Mouse (Mus musculus) retina, embryonic 14.5 days (tissue): Measurements from ENCODE around the gene Spata18.

Experiments
- DNase-seq: peaks from one replicate; pipeline ENCODE4 v3.0.0-alpha.2; 2015; ENCODE audit warnings: low spot score

Spata18 gene

GRCm38 (mm10) chr5:73666695-73667094, 15.5 kb downstream of the Spata18 start:
- no peak for DNase-seq

GRCm38 (mm10) chr5:73667877-73668276, 16.7 kb downstream of the Spata18 start:
- no peak for DNase-seq

GRCm38 (mm10) chr5:73669386-73669785, 18.2 kb downstream of the Spata18 start:
- DNase-seq = no peak

- no peak for DNase-seq
These were observed 24.4 kb downstream of the Spata18 start for GRCm38 (mm10) chr5:73675604-73676003.

GRCm38 (mm10) chr5:73676626-73677025, 25.4 kb downstream of the Spata18 start:
- DNase-seq = no peak

GRCm38 (mm10) chr5:73683221-73683620, 32.0 kb downstream of the Spata18 start:
- DNase-seq = no peak

GRCm38 (mm10) chr5:73683706-73684409, 32.7 kb downstream of the Spata18 start:
- DNase-seq = peak; percentile 47

GRCm38 (mm10) chr5:73686149-73686548, 35.0 kb downstream of the Spata18 start:
- peak; percentile 73 for DNase-seq

- no peak for DNase-seq
These were observed 37.4 kb downstream of the Spata18 start for GRCm38 (mm10) chr5:73688576-73688975.

- no peak for DNase-seq
These were observed 39.0 kb downstream of the Spata18 start for GRCm38 (mm10) chr5:73690146-73690545.

GRCm38 (mm10) chr5:73691723-73692520, 40.7 kb downstream of the Spata18 start:
- peak; percentile 14 for DNase-seq

- DNase-seq = no peak
These were observed 42.6 kb downstream of the Spata18 start for GRCm38 (mm10) chr5:73693778-73694177.

- DNase-seq = no peak
These were observed 43.3 kb downstream of the Spata18 start for GRCm38 (mm10) chr5:73694254-73695015.

- DNase-seq = no peak
These were observed 46.5 kb downstream of the Spata18 start for GRCm38 (mm10) chr5:73697700-73698099.

GRCm38 (mm10) chr5:73701063-73701890, 50.1 kb downstream of the Spata18 start:
- DNase-seq = no peak

GRCm38 (mm10) chr5:73701946-73702710, 50.9 kb downstream of the Spata18 start:
- DNase-seq = no peak

- DNase-seq = no peak
These were observed 51.9 kb downstream of the Spata18 start for GRCm38 (mm10) chr5:73703096-73703495.

GRCm38 (mm10) chr5:73704263-73704662, 53.1 kb downstream of the Spata18 start:
- DNase-seq = no peak

GRCm38 (mm10) chr5:73704757-73705156, 53.6 kb downstream of the Spata18 start:
- DNase-seq = no peak

GRCm38 (mm10) chr5:73705290-73705689, 54.1 kb downstream of the Spata18 start:
- no peak for DNase-seq

- no peak for DNase-seq
These were observed 61.7 kb downstream of the Spata18 start for GRCm38 (mm10) chr5:73712852-73713251.
